Mouse (Mus musculus): ENCODE results near the gene Cfap74. TPM values are rescaled to one million over a fixed set of nuclear protein-coding genes. Genes with fewer than 3 reads are reported as not detected.
"Not testable (repeated sequence)": the region's sequence is repeated elsewhere in the genome, so short reads cannot be mapped to it uniquely, and the experiment has no call there.

Cfap74 gene
- polyA plus RNA-seq, 1 experiment from 2014 or later = 4.5 TPM

DNA sequence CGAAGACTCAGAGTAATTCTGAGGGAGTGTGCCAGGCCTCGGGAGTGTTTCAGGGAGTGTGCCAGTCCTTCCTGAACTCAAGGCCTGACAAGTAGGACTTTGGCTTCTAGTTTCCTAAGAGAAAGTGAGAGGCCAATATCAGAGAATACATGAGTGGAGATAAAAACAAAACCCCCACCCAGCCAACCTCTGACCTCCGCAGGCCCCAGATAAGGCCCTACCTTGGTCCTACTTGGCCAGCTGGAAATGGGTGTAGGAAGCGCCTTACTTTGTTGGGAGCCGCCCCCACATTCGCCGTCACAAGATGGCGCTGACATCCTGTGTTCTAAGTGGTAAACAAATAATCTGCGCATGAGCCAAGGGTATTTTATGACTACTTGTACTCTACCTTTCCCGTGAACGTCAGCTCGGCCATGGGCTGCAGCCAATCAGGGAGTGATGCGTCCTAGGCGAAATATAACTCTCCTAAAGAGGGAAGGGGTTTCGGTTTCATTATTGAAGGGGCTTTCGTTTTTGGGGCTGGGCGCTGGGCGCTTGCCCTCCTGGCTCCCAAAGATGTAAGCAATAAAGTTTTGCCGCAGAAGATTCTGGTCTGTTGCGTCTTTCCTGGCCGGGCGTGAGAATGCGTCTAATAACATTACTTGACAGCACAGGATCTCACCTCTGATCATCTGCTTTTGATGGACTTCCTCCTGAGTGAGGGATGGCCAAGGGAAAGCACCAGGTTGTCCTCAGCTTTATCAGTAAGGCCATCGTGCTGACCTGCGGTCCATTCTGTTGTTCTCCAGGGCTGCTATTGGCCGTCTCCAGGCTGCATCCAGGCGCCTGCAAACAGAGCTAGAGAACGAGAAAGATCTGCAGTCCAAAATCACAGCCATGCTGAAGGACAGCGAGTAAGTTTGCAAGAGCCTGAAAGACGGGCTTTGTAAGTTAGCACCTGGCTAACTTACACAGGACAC is 12.7 kb downstream of the Cfap74 start:
- H3K4me2 ChIP-seq (ENCODE audit: low read length) = not testable (repeated sequence)

DNA sequence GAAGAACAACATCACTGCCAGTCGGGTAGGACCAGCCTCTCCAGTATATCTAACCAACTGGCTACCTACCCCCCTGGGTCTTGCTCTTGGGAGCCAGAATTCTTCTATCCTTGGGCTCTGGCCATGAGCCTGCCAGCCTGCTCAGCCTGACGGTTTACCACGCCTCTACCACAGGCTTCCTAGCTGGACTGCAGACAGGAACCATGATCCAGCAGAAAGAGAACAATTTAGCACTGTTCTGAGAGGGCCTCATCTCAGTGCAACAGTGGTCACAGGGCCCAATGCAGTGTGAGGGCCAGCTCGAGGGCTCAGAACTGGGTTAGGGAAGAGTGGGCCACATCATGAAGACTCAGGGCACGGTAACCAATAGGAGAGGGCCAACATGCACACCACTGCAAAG is 15.0 kb downstream of the Cfap74 start:
- WGBS = 79% methylated on average over 5 of the region's 5 CpGs
- no peaks in the 10 kb centered on the region for H3K9me3 ChIP-seq (ENCODE audit: control insufficient read depth, low read length)

More for the DNA sequence above, 12.7 kb downstream of the Cfap74 start:
- WGBS = 90% methylated on average over 20 of the region's 30 CpGs
- ATAC-seq; H3K9ac ChIP-seq (ENCODE audit: low read depth, low read length); H3K36me3 ChIP-seq (ENCODE audit: control insufficient read depth, insufficient read depth, low read length); H3K4me1 ChIP-seq (ENCODE audit: control insufficient read depth, insufficient read depth, low read depth, low read length); H3K9me3 ChIP-seq (ENCODE audit: control insufficient read depth, low read length); H3K27ac ChIP-seq (ENCODE audit: low read depth, low read length); H3K4me3 ChIP-seq (ENCODE audit: low read length); H3K27me3 ChIP-seq (replicated peaks; ENCODE audit: control insufficient read depth, insufficient read depth, low read length): not testable (repeated sequence)

DNA sequence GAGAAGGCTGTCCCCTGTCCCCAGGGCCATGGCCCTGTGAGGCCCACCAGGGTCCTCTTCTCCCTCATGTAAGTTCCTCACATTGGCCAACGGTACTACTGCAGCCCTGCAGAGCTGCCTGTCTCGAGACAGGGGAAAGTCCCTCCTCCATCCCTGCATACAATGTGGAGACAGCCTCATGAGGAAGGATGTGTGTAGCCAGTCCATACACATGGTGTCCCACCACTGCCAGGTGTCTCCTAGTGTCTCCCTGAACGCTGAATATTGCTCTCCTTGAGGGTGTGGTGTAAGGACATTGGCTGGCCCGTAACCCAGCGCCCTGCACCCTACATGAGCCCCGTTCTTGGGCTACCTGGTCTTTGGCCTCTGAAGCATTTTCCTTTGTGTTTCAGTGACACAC is 17.3 kb downstream of the Cfap74 start:
- 82% methylated on average over 6 of the region's 6 CpGs for WGBS
- Histone ChIP-seq H3K9ac (ENCODE audit: low read depth, low read length) (no peak overlapping the region), H3K27ac (ENCODE audit: low read depth, low read length) (no peak overlapping the region), H3K4me1 (ENCODE audit: control insufficient read depth, insufficient read depth, low read depth, low read length) (no peaks in the 10 kb centered on the region), H3K4me3 (ENCODE audit: low read length) (no peak overlapping the region), H3K36me3 (ENCODE audit: control insufficient read depth, insufficient read depth, low read length) (no peaks in the 10 kb centered on the region), H3K27me3 (replicated peaks; ENCODE audit: control insufficient read depth, insufficient read depth, low read length) (no peaks in the 10 kb centered on the region), H3K9me3 (ENCODE audit: control insufficient read depth, low read length) (no peaks in the 10 kb centered on the region), H3K4me2 (ENCODE audit: low read length) (no peak overlapping the region)
- ATAC-seq = no peak

More for the DNA sequence above, 15.0 kb downstream of the Cfap74 start:
- Histone ChIP-seq H3K27ac (ENCODE audit: low read depth, low read length) (no peak overlapping the region), H3K9ac (ENCODE audit: low read depth, low read length) (no peak overlapping the region), H3K4me2 (ENCODE audit: low read length) (no peak overlapping the region), H3K4me1 (ENCODE audit: control insufficient read depth, insufficient read depth, low read depth, low read length) (no peaks in the 10 kb centered on the region), H3K27me3 (replicated peaks; ENCODE audit: control insufficient read depth, insufficient read depth, low read length) (no peaks in the 10 kb centered on the region), H3K36me3 (ENCODE audit: control insufficient read depth, insufficient read depth, low read length) (no peaks in the 10 kb centered on the region), H3K4me3 (ENCODE audit: low read length) (no peak overlapping the region)
- no peak for ATAC-seq

DNA sequence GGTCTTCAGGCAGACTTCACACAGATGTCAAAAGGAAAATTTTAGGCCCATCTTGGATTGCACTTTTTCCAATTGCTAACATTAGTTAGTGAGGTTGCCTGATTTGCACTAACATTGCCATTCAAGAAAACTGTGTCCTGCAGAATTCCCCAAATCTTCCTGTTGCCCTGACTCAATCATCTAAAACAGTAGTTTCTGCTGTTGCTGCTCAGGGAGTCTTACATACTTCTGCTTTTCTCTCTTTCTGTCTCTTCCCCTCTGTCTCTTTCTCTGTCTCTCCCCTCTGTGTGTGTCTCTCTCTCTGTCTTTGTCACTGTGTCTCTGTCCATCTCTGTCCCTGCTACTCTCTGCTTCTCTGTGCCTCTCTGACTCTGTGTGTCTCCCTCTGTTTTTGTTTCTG is 19.5 kb downstream of the Cfap74 start:
- Histone ChIP-seq H3K4me2 (ENCODE audit: low read length) (no peak overlapping the region), H3K9ac (ENCODE audit: low read depth, low read length) (no peak overlapping the region), H3K4me1 (ENCODE audit: control insufficient read depth, insufficient read depth, low read depth, low read length) (no peaks in the 10 kb centered on the region), H3K4me3 (ENCODE audit: low read length) (no peak overlapping the region), H3K27me3 (replicated peaks; ENCODE audit: control insufficient read depth, insufficient read depth, low read length) (no peaks in the 10 kb centered on the region), H3K36me3 (ENCODE audit: control insufficient read depth, insufficient read depth, low read length) (no peaks in the 10 kb centered on the region), H3K27ac (ENCODE audit: low read depth, low read length) (no peak overlapping the region), H3K9me3 (ENCODE audit: control insufficient read depth, low read length) (no peaks in the 10 kb centered on the region)
- ATAC-seq = no peak

DNA sequence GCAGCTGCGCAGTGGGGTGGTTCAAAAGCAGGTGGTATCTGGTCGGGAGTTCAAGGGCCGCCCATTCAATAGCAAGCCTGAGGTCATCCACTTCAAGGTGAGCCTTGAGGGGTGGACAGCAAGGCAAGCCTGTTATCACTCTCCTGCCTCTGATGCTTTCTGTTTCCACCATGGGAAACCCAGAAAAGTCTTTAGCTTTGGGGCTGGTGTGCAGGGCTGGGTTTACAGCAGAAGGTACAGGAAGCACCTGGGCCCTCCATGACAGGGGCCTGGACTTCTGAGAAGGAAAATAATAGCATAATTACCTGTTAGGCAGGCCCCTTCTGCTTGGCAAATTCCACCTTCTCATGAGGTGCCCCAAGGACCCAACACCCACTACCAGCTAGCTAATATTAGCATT is 20.2 kb downstream of the Cfap74 start:
- Histone ChIP-seq H3K4me2 (ENCODE audit: low read length) (no peak overlapping the region), H3K36me3 (ENCODE audit: control insufficient read depth, insufficient read depth, low read length) (no peaks in the 10 kb centered on the region), H3K27ac (ENCODE audit: low read depth, low read length) (no peak overlapping the region), H3K4me1 (ENCODE audit: control insufficient read depth, insufficient read depth, low read depth, low read length) (no peaks in the 10 kb centered on the region), H3K9me3 (ENCODE audit: control insufficient read depth, low read length) (no peaks in the 10 kb centered on the region), H3K4me3 (ENCODE audit: low read length) (no peak overlapping the region), H3K9ac (ENCODE audit: low read depth, low read length) (no peak overlapping the region), H3K27me3 (replicated peaks; ENCODE audit: control insufficient read depth, insufficient read depth, low read length) (no peaks in the 10 kb centered on the region)
- ATAC-seq = no peak
- WGBS = 90% methylated on average over 3 of the region's 3 CpGs

DNA sequence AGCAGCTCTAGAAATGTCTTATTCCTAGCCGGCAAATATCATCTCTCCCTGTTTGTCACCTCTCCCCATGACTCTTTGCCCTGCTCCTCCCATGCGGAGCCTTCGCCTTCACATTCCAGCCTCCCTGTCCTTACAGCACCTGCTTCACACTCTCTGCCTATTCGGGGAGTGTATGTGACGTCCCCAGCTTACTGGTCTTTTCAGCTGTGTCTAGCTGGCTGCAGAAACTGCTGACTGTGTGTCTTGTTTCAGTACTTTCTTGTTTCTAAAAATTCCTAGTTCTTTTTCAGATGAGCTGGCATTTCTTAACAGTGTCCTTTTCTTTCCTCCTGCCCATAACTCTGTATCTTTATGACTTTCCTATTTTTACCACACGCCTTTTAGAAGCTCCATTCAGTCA is 23.4 kb downstream of the Cfap74 start:
- no peaks in the 10 kb centered on the region for H3K9me3 ChIP-seq (ENCODE audit: control insufficient read depth, low read length)
- ATAC-seq = no peak
- no peak overlapping the region for H3K9ac ChIP-seq (ENCODE audit: low read depth, low read length)
- WGBS = 88% methylated on average over 6 of the region's 6 CpGs
- H3K4me3 ChIP-seq (ENCODE audit: low read length) = no peak overlapping the region
- no peaks in the 10 kb centered on the region for H3K27me3 ChIP-seq (replicated peaks; ENCODE audit: control insufficient read depth, insufficient read depth, low read length)
- no peaks in the 10 kb centered on the region for H3K36me3 ChIP-seq (ENCODE audit: control insufficient read depth, insufficient read depth, low read length)
- H3K4me2 ChIP-seq (ENCODE audit: low read length) = no peak overlapping the region
- no peak overlapping the region for H3K27ac ChIP-seq (ENCODE audit: low read depth, low read length)
- no peaks in the 10 kb centered on the region for H3K4me1 ChIP-seq (ENCODE audit: control insufficient read depth, insufficient read depth, low read depth, low read length)

DNA sequence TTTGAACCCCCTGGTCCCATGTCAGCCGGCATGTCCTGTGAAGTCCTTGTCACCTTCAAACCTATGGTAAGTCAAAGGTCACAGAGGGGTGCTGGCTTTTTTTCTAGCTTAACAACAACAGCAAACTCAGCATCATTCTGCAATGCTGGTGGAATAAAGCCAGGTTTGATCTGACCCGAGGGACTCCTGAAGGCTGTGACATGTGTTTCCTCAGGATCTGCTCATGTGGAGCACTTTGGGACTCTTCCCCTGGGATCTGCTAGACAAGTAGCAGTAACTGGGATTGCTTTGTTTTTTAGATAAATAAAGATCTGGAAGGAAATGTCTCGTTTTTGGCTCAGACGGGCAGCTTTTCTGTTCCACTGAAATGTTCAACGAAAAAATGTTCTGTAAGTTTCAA is 25.0 kb downstream of the Cfap74 start:
- no peak overlapping the region for H3K9ac ChIP-seq (ENCODE audit: low read depth, low read length)
- H3K4me3 ChIP-seq (ENCODE audit: low read length) = no peak overlapping the region
- no peak overlapping the region for H3K4me2 ChIP-seq (ENCODE audit: low read length)
- no peak for ATAC-seq
- H3K27ac ChIP-seq (ENCODE audit: low read depth, low read length) = no peak overlapping the region
- H3K9me3 ChIP-seq (ENCODE audit: control insufficient read depth, low read length) = no peaks in the 10 kb centered on the region
- WGBS = 84% methylated on average over 5 of the region's 5 CpGs
- H3K4me1 ChIP-seq (ENCODE audit: control insufficient read depth, insufficient read depth, low read depth, low read length) = no peaks in the 10 kb centered on the region
- no peaks in the 10 kb centered on the region for H3K36me3 ChIP-seq (ENCODE audit: control insufficient read depth, insufficient read depth, low read length)
- H3K27me3 ChIP-seq (replicated peaks; ENCODE audit: control insufficient read depth, insufficient read depth, low read length) = no peaks in the 10 kb centered on the region

DNA sequence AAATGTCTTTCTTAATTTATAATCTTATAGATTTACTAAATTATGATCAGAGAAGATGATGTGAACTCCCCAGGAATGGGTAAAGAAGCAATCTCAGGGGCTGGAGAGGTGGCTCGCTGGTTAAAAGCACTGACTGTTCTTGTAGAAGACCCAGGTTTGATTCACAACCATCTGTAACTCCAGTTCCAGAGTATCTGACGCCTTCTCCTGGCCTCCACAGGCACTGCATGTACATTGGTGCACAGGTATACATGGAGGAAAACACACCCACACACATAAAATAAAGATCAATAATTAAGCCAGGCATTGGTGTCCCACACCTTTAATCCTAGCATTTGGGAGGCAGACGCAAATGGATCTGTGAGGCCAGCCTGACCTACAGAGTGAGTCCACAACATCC is 33.8 kb downstream of the Cfap74 start:
- H3K36me3 ChIP-seq (ENCODE audit: control insufficient read depth, insufficient read depth, low read length) = no peaks in the 10 kb centered on the region
- no peaks in the 10 kb centered on the region for H3K9me3 ChIP-seq (ENCODE audit: control insufficient read depth, low read length)
- no peak overlapping the region for H3K27ac ChIP-seq (ENCODE audit: low read depth, low read length)
- no peaks in the 10 kb centered on the region for H3K27me3 ChIP-seq (replicated peaks; ENCODE audit: control insufficient read depth, insufficient read depth, low read length)
- no peak for ATAC-seq
- H3K9ac ChIP-seq (ENCODE audit: low read depth, low read length) = no peak overlapping the region
- H3K4me2 ChIP-seq (ENCODE audit: low read length) = no peak overlapping the region
- WGBS = 77% methylated on average over 3 of the region's 3 CpGs
- no peak overlapping the region for H3K4me3 ChIP-seq (ENCODE audit: low read length)
- H3K4me1 ChIP-seq (ENCODE audit: control insufficient read depth, insufficient read depth, low read depth, low read length) = no peaks in the 10 kb centered on the region

DNA sequence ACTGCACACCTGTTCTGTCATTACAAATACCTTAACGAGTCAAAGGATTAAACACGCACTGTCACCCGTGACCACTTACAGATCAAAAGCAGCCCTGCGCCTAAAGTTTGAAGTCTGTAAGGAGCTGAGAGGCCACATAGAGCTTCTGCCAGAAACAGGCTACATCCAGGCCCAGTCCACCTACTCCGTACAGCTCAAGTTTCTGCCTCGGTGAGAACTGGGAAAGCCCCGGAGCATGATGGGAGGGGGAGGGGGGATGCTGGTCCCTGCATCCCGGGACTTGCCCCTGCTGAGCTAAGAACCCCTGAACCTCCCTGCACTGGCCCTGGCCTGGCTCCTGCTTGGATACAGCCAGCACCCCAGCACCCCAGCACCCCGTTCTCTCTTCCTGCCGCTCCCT is 42.6 kb downstream of the Cfap74 start:
- Histone ChIP-seq H3K9me3 (ENCODE audit: control insufficient read depth, low read length) (no peaks in the 10 kb centered on the region), H3K27ac (ENCODE audit: low read depth, low read length) (no peak overlapping the region), H3K27me3 (replicated peaks; ENCODE audit: control insufficient read depth, insufficient read depth, low read length) (no peaks in the 10 kb centered on the region), H3K36me3 (ENCODE audit: control insufficient read depth, insufficient read depth, low read length) (no peaks in the 10 kb centered on the region), H3K4me2 (ENCODE audit: low read length) (no peak overlapping the region), H3K4me1 (ENCODE audit: control insufficient read depth, insufficient read depth, low read depth, low read length) (no peaks in the 10 kb centered on the region), H3K9ac (ENCODE audit: low read depth, low read length) (no peak overlapping the region), H3K4me3 (ENCODE audit: low read length) (no peak overlapping the region)
- no peak for ATAC-seq
- 44% methylated on average over 10 of the region's 10 CpGs for WGBS

Data from hindbrain, embryonic 16.5 days (tissue).